Mouse (Mus musculus) liver, embryonic 11.5 days (tissue): Measurements from ENCODE around the gene Msrb3. TPM values are rescaled to one million over a fixed set of nuclear protein-coding genes. Genes with fewer than 3 reads are reported as not detected.

Source experiments
- polyA plus RNA-seq: library from polyadenylated mRNA; unstranded; fragments of >200 nt; fragmentation: Nextera tagmentation; extraction: Ambion mirVana; gene quantifications from 2 replicates; pipeline ENCODE4 v1.2.1, GENCODE M21; 2014

Msrb3 gene
- polyA plus RNA-seq, 1 experiment from 2014 or later, result 2.8 TPM

Other genes with a start within 250 kb of the Msrb3 start
- 3.2 TPM in 2 replicates for gene Lemd3, start 80.2 kb upstream of the Msrb3 start, polyA plus RNA-seq
- gene Wif1, start 134.9 kb upstream of the Msrb3 start, polyA plus RNA-seq, result 1.8 and 2.5 TPM in 2 replicates